Mouse (Mus musculus): ENCODE results near the gene Dynlt1a. TPM values are rescaled to one million over a fixed set of nuclear protein-coding genes. Genes with fewer than 3 reads are reported as not detected.
"Not testable (repeated sequence)": the region's sequence is repeated elsewhere in the genome, so short reads cannot be mapped to it uniquely, and the experiment has no call there.

Gene Dynlt1a
- total RNA-seq (2021) = 10 to 100 TPM in 1 of 2 experiments, 1 to 10 TPM in 1; 8.9 to 13.8 TPM

- intact Hi-C loops (cut with DNase I) = not testable (repeated sequence)
- peak; percentile 92 to 94 for DNase-seq (ENCODE audit: low spot score in 2 of 2)
Observed at GRCm38 (mm10) chr17:6317339-6317985, at the start of gene Dynlt1a. Gene Dynlt1a (minus strand): TSS chr17:6317500.

- DNase-seq (ENCODE audit: low spot score in 2 of 2) = peak in 1 of 2 experiments; percentile 5
- intact Hi-C loops (cut with DNase I) = not testable (repeated sequence)
Observed at GRCm38 (mm10) chr17:6355256-6355655, 38.0 kb upstream of the Dynlt1a start.

- intact Hi-C loops (cut with DNase I); DNase-seq (ENCODE audit: low spot score in 2 of 2): not testable (repeated sequence)
Observed at GRCm38 (mm10) chr17:6342606-6343294, 25.4 kb upstream of the Dynlt1a start.

- DNase-seq (ENCODE audit: low spot score in 2 of 2); intact Hi-C loops (cut with DNase I): not testable (repeated sequence)
Observed at GRCm38 (mm10) chr17:6328997-6329396, 11.7 kb upstream of the Dynlt1a start.

GRCm38 (mm10) chr17:6327554-6327953 is 10.3 kb upstream of the Dynlt1a start:
- DNase-seq (ENCODE audit: low spot score in 2 of 2); intact Hi-C loops (cut with DNase I): not testable (repeated sequence)

- DNase-seq (ENCODE audit: low spot score in 2 of 2); intact Hi-C loops (cut with DNase I): not testable (repeated sequence)
Observed at GRCm38 (mm10) chr17:6325543-6325942, 8.2 kb upstream of the Dynlt1a start.

GRCm38 (mm10) chr17:6325021-6325420 is 7.7 kb upstream of the Dynlt1a start:
- DNase-seq (ENCODE audit: low spot score in 2 of 2); intact Hi-C loops (cut with DNase I): not testable (repeated sequence)

- DNase-seq (ENCODE audit: low spot score in 2 of 2); intact Hi-C loops (cut with DNase I): not testable (repeated sequence)
Observed at GRCm38 (mm10) chr17:6321778-6322101, 4.4 kb upstream of the Dynlt1a start.

- peak in 1 of 2 experiments; percentile 33 for DNase-seq (ENCODE audit: low spot score in 2 of 2)
- intact Hi-C loops (cut with DNase I) = not testable (repeated sequence)
Observed at GRCm38 (mm10) chr17:6321081-6321777, 3.9 kb upstream of the Dynlt1a start.

- intact Hi-C loops (cut with DNase I) = not testable (repeated sequence)
- DNase-seq (ENCODE audit: low spot score in 2 of 2) = peak; percentile 72 to 76
Observed at GRCm38 (mm10) chr17:6316379-6317126, 747 bp downstream of the Dynlt1a start.

GRCm38 (mm10) chr17:6315706-6316105 is 1.6 kb downstream of the Dynlt1a start:
- intact Hi-C loops (cut with DNase I); DNase-seq (ENCODE audit: low spot score in 2 of 2): not testable (repeated sequence)

GRCm38 (mm10) chr17:6314493-6314892 is 2.8 kb downstream of the Dynlt1a start:
- DNase-seq (ENCODE audit: low spot score in 2 of 2); intact Hi-C loops (cut with DNase I): not testable (repeated sequence)

- DNase-seq (ENCODE audit: low spot score in 2 of 2); intact Hi-C loops (cut with DNase I): not testable (repeated sequence)
Observed at GRCm38 (mm10) chr17:6312755-6313154, 4.5 kb downstream of the Dynlt1a start.

GRCm38 (mm10) chr17:6311716-6312115 is 5.6 kb downstream of the Dynlt1a start:
- DNase-seq (ENCODE audit: low spot score in 2 of 2); intact Hi-C loops (cut with DNase I): not testable (repeated sequence)

GRCm38 (mm10) chr17:6306503-6306902 is 10.8 kb downstream of the Dynlt1a start:
- DNase-seq (ENCODE audit: low spot score in 2 of 2); intact Hi-C loops (cut with DNase I): not testable (repeated sequence)

GRCm38 (mm10) chr17:6305656-6306270 is 11.5 kb downstream of the Dynlt1a start:
- intact Hi-C loops (cut with DNase I); DNase-seq (ENCODE audit: low spot score in 2 of 2): not testable (repeated sequence)

GRCm38 (mm10) chr17:6304891-6305290 is 12.4 kb downstream of the Dynlt1a start:
- DNase-seq (ENCODE audit: low spot score in 2 of 2); intact Hi-C loops (cut with DNase I): not testable (repeated sequence)

GRCm38 (mm10) chr17:6300190-6300863 is 17.0 kb downstream of the Dynlt1a start:
- intact Hi-C loops (cut with DNase I); DNase-seq (ENCODE audit: low spot score in 2 of 2): not testable (repeated sequence)
